Mouse (Mus musculus) heart, postnatal 0 days (tissue): ENCODE data around the gene Hamp. TPM values are rescaled to one million over a fixed set of nuclear protein-coding genes. Genes with fewer than 3 reads are reported as not detected.
"Not testable (repeated sequence)": the region's sequence is repeated elsewhere in the genome, so short reads cannot be mapped to it uniquely, and the experiment has no call there.

Experiments
- ATAC-seq: fragments of 200-750 bp; cut with Nextera tagmentation; 2 replicates; pipeline ENCODE4 v1.8.0; 2017; ENCODE audit warnings: low read depth, moderate number of reproducible peaks, moderate library complexity; ENCODE audit not compliant: insufficient read depth
- DNase-seq: peaks from one replicate; pipeline ENCODE4 v3.0.0-alpha.2; 2016; ENCODE audit warnings: low spot score
- H3K27ac ChIP-seq: fragments of 300-500 bp; sonication (generic); 2 replicates; pipeline ENCODE4 v1.5.1; 2014; ENCODE audit warnings: low read depth, mild to moderate bottlenecking
- H3K27me3 ChIP-seq: fragments of 300-500 bp; sonication (generic); 2 replicates; pipeline ENCODE4 v1.6.1; 2014; ENCODE audit warnings: low read length, mixed read lengths; ENCODE audit not compliant: control insufficient read depth, insufficient read depth
- H3K36me3 ChIP-seq: fragments of 300-500 bp; sonication (generic); replicated peaks from 2 replicates; pipeline ENCODE4 v1.6.1; 2014; ENCODE audit warnings: low read length, mixed read lengths; ENCODE audit not compliant: control insufficient read depth, insufficient read depth
- H3K4me1 ChIP-seq: fragments of 300-500 bp; sonication (generic); 2 replicates; pipeline ENCODE4 v1.6.1; 2014; ENCODE audit warnings: antibody characterized with exemption; ENCODE audit not compliant: control insufficient read depth, insufficient read depth
- H3K4me2 ChIP-seq: fragments of 300-500 bp; sonication (generic); 2 replicates; pipeline ENCODE4 v1.6.1; 2014; ENCODE audit warnings: low read depth, mild to moderate bottlenecking, low read length, moderate library complexity
- H3K4me3 ChIP-seq: fragments of 300-500 bp; sonication (generic); 2 replicates; pipeline ENCODE4 v1.5.1; 2014; ENCODE audit warnings: low read depth, low read length
- H3K9ac ChIP-seq: fragments of 300-500 bp; sonication (generic); replicated peaks from 2 replicates; pipeline ENCODE4 v1.6.1; 2014; ENCODE audit warnings: low read depth, low read length, mixed read lengths
- H3K9me3 ChIP-seq: fragments of 300-500 bp; sonication (generic); replicated peaks from 2 replicates; pipeline ENCODE4 v1.6.1; 2016; ENCODE audit warnings: low read length; ENCODE audit not compliant: control insufficient read depth
- CTCF ChIP-seq: IDR thresholded peaks from 2 replicates; pipeline ENCODE4 v1.5.1; 2016; ENCODE audit warnings: antibody characterized with exemption, control low read depth, low read depth
- EP300 ChIP-seq: IDR thresholded peaks from 2 replicates; pipeline ENCODE4 v1.6.1; 2016; ENCODE audit warnings: antibody characterized with exemption, low read depth
- WGBS: fragments of 180-500 bp; shearing (Covaris S2); extraction: QIAGEN DNeasy Blood & Tissue Kit; methylation state at CpG from one replicate; pipeline ENCODE4 v1.1.7; 2014; 5-methylcytosine and 5-hydroxymethylcytosine counted together
- polyA plus RNA-seq: library from polyadenylated mRNA; unstranded; fragments of >200 nt; fragmentation: Nextera tagmentation; extraction: Ambion mirVana; gene quantifications from 2 replicates; pipeline ENCODE4 v1.2.1, GENCODE M21; 2015
- total RNA-seq: library from RNA; depleted of rRNA; stranded (reverse); fragments of >200 nt; gene quantifications from 2 replicates; pipeline ENCODE4 v1.2.3, GENCODE M21; 2014; ENCODE audit warnings: low replicate concordance

The Hamp gene
- total and polyA plus RNA-seq, 2 experiments from 2014 or later = 1.7 TPM; not detected in 1

DNA sequence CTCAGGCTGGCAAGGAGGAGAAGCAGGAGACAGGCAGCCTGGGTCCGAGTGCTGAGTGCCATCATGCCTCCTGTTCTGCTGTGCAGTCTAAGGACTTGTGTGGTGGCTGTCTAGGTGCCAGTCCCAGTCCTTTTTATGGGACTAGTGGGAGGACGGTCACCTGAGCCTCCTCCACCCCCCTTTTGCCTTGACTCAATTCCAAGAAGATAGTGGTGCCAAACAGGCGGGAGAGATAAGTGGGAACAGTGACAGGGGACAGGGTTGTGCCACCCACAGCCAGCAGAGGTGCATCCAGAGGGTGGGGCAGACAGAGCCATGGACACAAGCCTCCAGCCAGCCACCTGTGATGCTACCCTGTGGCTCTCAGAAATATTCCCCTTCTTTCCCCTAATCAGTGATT lies 19.8 kb downstream of the Hamp start:
- no peak overlapping the region for H3K4me2 ChIP-seq
- no peaks in the 10 kb centered on the region for H3K36me3 ChIP-seq
- H3K9me3 ChIP-seq = no peaks in the 10 kb centered on the region
- no peak overlapping the region for H3K4me3 ChIP-seq
- DNase-seq = no peak
- H3K27ac ChIP-seq = no peak overlapping the region
- no peak for ATAC-seq
- H3K4me1 ChIP-seq = no peaks in the 10 kb centered on the region
- WGBS = 33% methylated on average over 3 of the region's 3 CpGs
- H3K27me3 ChIP-seq = 0 out of 2 replicates have a peak, but pooled peaks cover 3% of the 10 kb centered on the region
- no peak for TF ChIP-seq CTCF
- no peak for TF ChIP-seq EP300
- no peak overlapping the region for H3K9ac ChIP-seq

DNA sequence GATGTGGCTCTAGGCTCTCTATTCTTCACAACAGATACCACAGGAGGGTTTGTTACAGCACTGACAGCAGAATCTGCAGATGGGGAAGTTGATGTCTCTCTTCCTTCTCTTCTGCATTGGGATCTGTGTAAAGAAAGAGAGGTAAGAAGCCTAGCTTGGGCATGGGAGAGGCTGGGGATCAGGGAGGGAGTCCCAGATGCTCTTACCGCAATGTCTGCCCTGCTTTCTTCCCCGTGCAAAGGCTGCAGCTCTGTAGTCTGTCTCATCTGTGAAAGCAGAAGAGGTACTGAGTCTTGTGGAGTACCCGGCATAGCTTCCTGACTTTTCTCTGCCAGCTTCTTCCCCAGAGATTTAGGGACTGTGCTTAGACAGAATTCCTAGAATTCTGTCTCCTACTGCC lies 21.3 kb downstream of the Hamp start:
- H3K27ac ChIP-seq, H3K4me3 ChIP-seq, H3K27me3 ChIP-seq, H3K9ac ChIP-seq, H3K4me1 ChIP-seq, H3K4me2 ChIP-seq, H3K9me3 ChIP-seq, DNase-seq, ATAC-seq, H3K36me3 ChIP-seq: not testable (repeated sequence)
- WGBS = 33% methylated on average over 3 of the region's 3 CpGs

DNA sequence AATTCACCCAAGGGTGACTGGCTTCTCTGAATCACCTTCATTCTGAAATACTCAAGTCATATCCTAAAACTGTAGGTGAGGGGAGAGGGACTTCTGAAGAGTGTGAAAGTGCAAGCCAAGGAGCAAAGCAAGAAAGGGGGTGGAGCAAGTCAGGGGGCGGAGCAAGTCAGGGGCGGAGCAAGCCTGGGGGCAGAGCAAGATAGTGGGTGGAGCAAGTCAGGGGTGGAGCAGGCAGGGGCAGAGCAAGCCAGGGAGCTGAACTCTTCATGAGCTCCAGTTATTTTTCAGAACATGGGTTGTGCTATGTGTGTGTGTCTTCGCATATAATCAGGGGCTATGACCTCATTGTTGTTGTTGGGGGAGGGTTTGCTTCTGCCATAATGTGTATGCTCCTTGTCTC lies 23.6 kb downstream of the Hamp start:
- Histone ChIP-seq H3K9me3 (no peaks in the 10 kb centered on the region), H3K27ac (no peak overlapping the region), H3K9ac (no peak overlapping the region), H3K36me3 (no peaks in the 10 kb centered on the region), H3K4me1 (no peaks in the 10 kb centered on the region), H3K4me3 (no peak overlapping the region), H3K4me2 (no peak overlapping the region), H3K27me3 (0 out of 2 replicates have a peak, but pooled peaks cover 3% of the 10 kb centered on the region)
- WGBS = 74% methylated on average over 3 of the region's 3 CpGs
- no peak for DNase-seq
- no peak for ATAC-seq
- TF ChIP-seq CTCF = no peak
- TF ChIP-seq EP300 = no peak

DNA sequence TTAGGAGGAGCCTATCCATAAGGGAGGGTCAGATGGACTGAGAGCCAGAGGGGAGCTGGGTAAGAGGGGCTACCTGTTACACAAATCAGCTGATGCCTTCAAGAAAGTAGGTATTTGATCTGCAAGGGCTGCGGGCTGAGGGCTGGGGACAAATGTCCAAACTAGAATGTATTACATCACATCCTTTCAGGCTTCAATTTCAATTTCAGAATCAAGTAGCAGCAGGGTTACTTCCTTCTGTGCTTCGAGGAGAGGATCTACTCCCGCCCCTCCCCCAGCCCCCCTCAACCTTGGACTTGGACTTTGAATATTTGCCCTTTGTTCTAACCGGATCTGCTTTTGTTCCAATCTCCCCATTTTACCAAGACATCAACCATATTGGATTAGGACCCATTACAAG lies 26.6 kb downstream of the Hamp start:
- DNase-seq (no peak), ATAC-seq (no peak)
- H3K9ac ChIP-seq = no peak overlapping the region
- no peaks in the 10 kb centered on the region for H3K9me3 ChIP-seq
- H3K4me2 ChIP-seq = no peak overlapping the region
- 35% methylated on average over 4 of the region's 4 CpGs for WGBS
- H3K4me1 ChIP-seq = no peaks in the 10 kb centered on the region
- H3K27me3 ChIP-seq = no peaks in the 10 kb centered on the region
- TF ChIP-seq CTCF = no peak
- no peak for TF ChIP-seq EP300
- H3K27ac ChIP-seq = no peak overlapping the region
- H3K36me3 ChIP-seq = no peaks in the 10 kb centered on the region
- H3K4me3 ChIP-seq = no peak overlapping the region

DNA sequence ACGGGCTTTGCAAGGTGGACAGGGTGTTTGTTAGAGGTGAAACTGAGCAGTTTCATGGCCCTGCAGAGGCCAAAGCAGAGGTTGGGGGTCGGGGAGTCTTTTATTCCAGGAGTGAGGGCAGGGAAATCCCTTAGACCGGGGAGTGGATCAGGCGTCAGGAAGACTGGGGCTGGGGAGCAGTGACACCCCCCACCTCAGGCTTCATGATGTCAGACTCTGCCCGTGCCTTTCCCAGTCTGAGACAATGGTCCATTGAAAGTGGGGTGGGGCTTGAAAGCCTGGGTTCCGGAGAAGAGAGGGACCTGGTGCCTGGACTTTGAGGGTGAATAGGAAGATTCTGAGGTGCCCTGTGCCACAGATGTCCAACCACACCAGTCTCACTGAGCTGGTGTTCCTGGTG lies 27.1 kb downstream of the Hamp start:
- TF ChIP-seq EP300 (no peak), CTCF (no peak)
- Histone ChIP-seq H3K36me3 (no peaks in the 10 kb centered on the region), H3K4me3 (no peak overlapping the region), H3K27ac (no peak overlapping the region), H3K4me1 (no peaks in the 10 kb centered on the region), H3K27me3 (no peaks in the 10 kb centered on the region), H3K9ac (no peak overlapping the region), H3K4me2 (no peak overlapping the region), H3K9me3 (no peaks in the 10 kb centered on the region)
- ATAC-seq (no peak), DNase-seq (no peak)
- 39% methylated on average over 6 of the region's 6 CpGs for WGBS

DNA sequence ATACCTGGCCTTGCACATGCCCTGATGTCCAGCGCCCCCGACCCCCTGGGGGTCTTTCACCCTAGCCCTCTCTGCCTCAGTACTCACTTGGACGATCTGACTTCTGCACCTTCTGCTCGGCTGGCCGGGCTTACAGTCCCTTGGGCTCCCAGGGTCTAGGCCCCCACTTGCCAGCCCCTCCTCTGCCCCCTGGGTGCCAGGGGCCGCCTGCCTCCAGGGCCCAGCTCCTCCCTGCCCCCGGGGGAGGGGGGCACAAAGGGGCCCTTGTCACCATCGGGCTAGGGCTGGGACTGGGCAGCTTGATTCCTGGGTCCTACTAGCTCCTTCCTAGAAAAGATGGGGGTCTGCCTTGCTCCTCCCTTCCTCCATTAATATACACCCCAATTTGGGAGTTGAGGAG lies 29.1 kb downstream of the Hamp start, which contains the start of gene Mag:
TSS of gene Mag (minus strand) at position 142 of the 400 bp plus-strand sequence.
- no peaks in the 10 kb centered on the region for H3K9me3 ChIP-seq
- no peaks in the 10 kb centered on the region for H3K4me1 ChIP-seq
- H3K36me3 ChIP-seq = no peaks in the 10 kb centered on the region
- 70% methylated on average over 8 of the region's 8 CpGs for WGBS
- DNase-seq (no peak), ATAC-seq (no peak)
- no peak within 1 kb of the TSS for H3K4me3 ChIP-seq
- no peak within 1 kb of the TSS for H3K27ac ChIP-seq
- H3K27me3 ChIP-seq = no peaks in the 10 kb centered on the region
- TF ChIP-seq EP300 (no peak), CTCF (no peak)
- H3K9ac ChIP-seq = no peak within 1 kb of the TSS
- no peak within 1 kb of the TSS for H3K4me2 ChIP-seq
